Mouse (Mus musculus): ENCODE data around the gene Nim1k.

DNA sequence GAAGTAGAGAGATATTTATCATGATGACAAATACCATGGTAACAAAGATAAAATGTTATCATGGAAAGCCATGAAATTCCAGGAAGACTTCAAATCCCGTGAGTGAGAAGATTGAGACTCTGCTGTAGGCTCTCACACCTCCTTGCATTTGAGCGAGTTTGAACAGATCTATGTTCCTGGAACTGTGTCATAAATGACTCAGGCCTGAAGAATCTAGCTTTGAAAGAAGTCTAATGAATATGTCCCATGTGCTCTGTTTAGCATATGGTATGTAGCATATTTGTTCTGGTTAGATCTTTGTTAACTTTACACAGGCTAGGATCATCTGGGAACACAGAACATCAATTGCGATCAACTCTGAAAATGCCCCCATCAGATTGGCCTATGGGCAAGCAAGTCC, 33.2 kb downstream of the Nim1k start:
- no peak for TF ChIP-seq POLR2A (IDR thresholded peaks at IDR 0.05; ENCODE audit: low read depth, low read length)
- TF ChIP-seq CTCF (IDR thresholded peaks at IDR 0.05; ENCODE audit: extremely low read depth, insufficient read length, insufficient replicate concordance, low read depth, low read length), result no peak

All from small intestine, adult 2 months (tissue).